In genomic region chr5:33630061-33630460, GRCm38 (mm10) we compare ENCODE assay signal across 8 mouse cellular contexts. TPM values are rescaled to one million over a fixed set of nuclear protein-coding genes. Genes with fewer than 3 reads are reported as not detected.
DNase-seq lines count a peak whose midpoint lies in the region; ATAC-seq and TF ChIP-seq lines count a peak whose summit lies in the region.

No protein-coding gene starts in this region.

- H3K9ac ChIP-seq in ES-E14 (ENCODE audit: insufficient read depth, low read depth, low read length, poor library complexity, severe bottlenecking) = peak overlapping the region; percentile 41; the same call in 1 of the 2 replicates
- peak overlapping the region; percentile 69 for H3K9ac ChIP-seq in embryonic facial prominence, embryonic 14.5 days (ENCODE audit: low read depth, low read length)
- H3K9ac ChIP-seq in heart, embryonic 14.5 days (ENCODE audit: low read length) = peak overlapping the region; percentile 78
- H3K9ac ChIP-seq in limb, embryonic 15.5 days = peak overlapping the region; percentile 33
- peak overlapping the region; percentile 56 for H3K9ac ChIP-seq in midbrain, embryonic 13.5 days (replicated peaks)

- H3K4me2 ChIP-seq in embryonic facial prominence, embryonic 14.5 days (ENCODE audit: low read depth, low read length) = peak overlapping the region; percentile 84
- H3K4me2 ChIP-seq in heart, embryonic 14.5 days (ENCODE audit: low read length) = peak overlapping the region; percentile 90
- H3K4me2 ChIP-seq in limb, embryonic 15.5 days = peak overlapping the region; percentile 71
- peak overlapping the region; percentile 96 for H3K4me2 ChIP-seq in midbrain, embryonic 13.5 days (replicated peaks)

- in situ Hi-C loops in ES-E14 (cut with MboI; ENCODE audit: low sequenced_read_pairs in 2 of 2, unreplicated experiment in 2 of 2) = no loop called here

- no peaks in the 10 kb centered on the region for H3K36me3 ChIP-seq in ES-E14 (ENCODE audit: control insufficient read depth, insufficient read depth, low read length, poor library complexity, severe bottlenecking)
- no peaks in the 10 kb centered on the region for H3K36me3 ChIP-seq in embryonic facial prominence, embryonic 14.5 days (ENCODE audit: control insufficient read depth, insufficient read depth, low read length)
- peaks cover 6% of the 10 kb centered on the region; the same call in 1 of the 2 replicates for H3K36me3 ChIP-seq in heart, embryonic 14.5 days (ENCODE audit: control insufficient read depth, insufficient read depth, low read length)
- peaks cover 4% of the 10 kb centered on the region; the same call in 1 of the 2 replicates for H3K36me3 ChIP-seq in limb, embryonic 15.5 days
- H3K36me3 ChIP-seq in midbrain, embryonic 13.5 days = peaks cover 6% of the 10 kb centered on the region; the same call in 1 of the 2 replicates

- H3K27me3 ChIP-seq in embryonic facial prominence, embryonic 14.5 days (replicated peaks; ENCODE audit: control insufficient read depth, insufficient read depth, low read length) = no peaks in the 10 kb centered on the region
- H3K27me3 ChIP-seq in heart, embryonic 14.5 days (ENCODE audit: control insufficient read depth, insufficient read depth, low read length) = no peaks in the 10 kb centered on the region
- no peaks in the 10 kb centered on the region for H3K27me3 ChIP-seq in limb, embryonic 15.5 days
- no peaks in the 10 kb centered on the region for H3K27me3 ChIP-seq in midbrain, embryonic 13.5 days

- peak overlapping the region; percentile 43 to 79 for H3K4me3 ChIP-seq in ES-E14 (ENCODE audit: insufficient read depth in 1 of 2, low read depth in 1 of 2, low read length in 2 of 2, poor library complexity in 1 of 2, severe bottlenecking in 1 of 2)
- peak overlapping the region; percentile 83 for H3K4me3 ChIP-seq in embryonic facial prominence, embryonic 14.5 days (ENCODE audit: low read depth, low read length)
- H3K4me3 ChIP-seq in heart, embryonic 14.5 days (ENCODE audit: control insufficient read depth in 1 of 2, insufficient read depth in 1 of 2, low read depth in 1 of 2, low read length in 2 of 2) = peak overlapping the region; percentile 53 to 89
- peak overlapping the region; percentile 87 for H3K4me3 ChIP-seq in limb, embryonic 15.5 days
- H3K4me3 ChIP-seq in midbrain, embryonic 13.5 days (replicated peaks) = peak overlapping the region; percentile 85

- 5% methylated on average over 9 of the region's 9 CpGs for WGBS in embryonic facial prominence, embryonic 14.5 days
- WGBS in heart, embryonic 14.5 days = 2% methylated on average over 9 of the region's 9 CpGs
- WGBS in limb, embryonic 15.5 days = 1% methylated on average over 9 of the region's 9 CpGs
- 9% methylated on average over 9 of the region's 9 CpGs for WGBS in midbrain, embryonic 13.5 days

- ATAC-seq in embryonic facial prominence, embryonic 14.5 days (ENCODE audit: low read depth) = peak; percentile 27
- no peak for ATAC-seq in heart, embryonic 14.5 days (ENCODE audit: insufficient number of reproducible peaks, insufficient read depth, low FRiP score, low read depth)
- ATAC-seq in limb, embryonic 15.5 days (ENCODE audit: insufficient number of reproducible peaks, low FRiP score, low TSS enrichment, low read depth) = no peak
- peak; percentile 35 for ATAC-seq in midbrain, embryonic 13.5 days

- peaks cover 2 to 5% of the 10 kb centered on the region in 2 experiments; a peak in 3 of 4 replicates for H3K4me1 ChIP-seq in ES-E14 (ENCODE audit: control insufficient read depth in 2 of 2, insufficient read depth in 2 of 2, low read length in 2 of 2, poor library complexity in 1 of 2)
- H3K4me1 ChIP-seq in embryonic facial prominence, embryonic 14.5 days (ENCODE audit: control insufficient read depth, insufficient read depth, low read length) = peaks cover 16% of the 10 kb centered on the region
- peaks cover 6 to 18% of the 10 kb centered on the region in 2 experiments for H3K4me1 ChIP-seq in heart, embryonic 14.5 days (ENCODE audit: control insufficient read depth in 2 of 2, insufficient read depth in 2 of 2, low read length in 2 of 2)
- H3K4me1 ChIP-seq in limb, embryonic 15.5 days = peaks cover 20% of the 10 kb centered on the region
- H3K4me1 ChIP-seq in midbrain, embryonic 13.5 days (replicated peaks) = peaks cover 23% of the 10 kb centered on the region

- H3K27ac ChIP-seq in ES-E14 (ENCODE audit: insufficient read depth, low read depth, low read length, poor library complexity, severe bottlenecking) = no peak overlapping the region
- H3K27ac ChIP-seq in embryonic facial prominence, embryonic 14.5 days (replicated peaks; ENCODE audit: low read depth, low read length) = peak overlapping the region; percentile 84
- peak overlapping the region; percentile 56 to 78 for H3K27ac ChIP-seq in heart, embryonic 14.5 days (replicated peaks in 1 of 2; ENCODE audit: control insufficient read depth in 1 of 2, insufficient read depth in 1 of 2, low read depth in 2 of 2, low read length in 2 of 2)
- peak overlapping the region; percentile 80 for H3K27ac ChIP-seq in limb, embryonic 15.5 days
- H3K27ac ChIP-seq in midbrain, embryonic 13.5 days = peak overlapping the region; percentile 41; the same call in 1 of the 2 replicates

- DNase-seq in CD4-positive, CD25-positive, alpha-beta regulatory T cell, adult 2 months (ENCODE audit: low read depth, low spot score) = peak; percentile 70
- peak; percentile 20 for DNase-seq in ES-E14 (ENCODE audit: low read depth, low spot score)
- peak; percentile 29 for DNase-seq in embryonic facial prominence, embryonic 14.5 days (ENCODE audit: low spot score)
- DNase-seq in thymus, postnatal 25 days = peak; percentile 59
- no peak for DNase-seq in layer of hippocampus, postnatal 25 days (ENCODE audit: extremely low spot score in 1 of 2, low spot score in 1 of 2)

- H3K9me3 ChIP-seq in ES-E14 (ENCODE audit: control insufficient read depth, insufficient read depth, low read depth, low read length) = no peaks in the 10 kb centered on the region
- no peaks in the 10 kb centered on the region for H3K9me3 ChIP-seq in embryonic facial prominence, embryonic 14.5 days (ENCODE audit: control insufficient read depth, low read length)
- no peaks in the 10 kb centered on the region for H3K9me3 ChIP-seq in heart, embryonic 14.5 days (ENCODE audit: control insufficient read depth, low read length)
- H3K9me3 ChIP-seq in limb, embryonic 15.5 days = no peaks in the 10 kb centered on the region
- no peaks in the 10 kb centered on the region for H3K9me3 ChIP-seq in midbrain, embryonic 13.5 days

TF ChIP-seq in ES-E14, 5 proteins besides CTCF, POLR2A, EP300 and RAD21:
- TF ChIP-seq ZNF384 (IDR thresholded peaks at IDR 0.05; ENCODE audit: low read depth, low read length) (no peak), HCFC1 (IDR thresholded peaks at IDR 0.05; ENCODE audit: borderline replicate concordance, insufficient read depth, low read length) (no peak), ZC3H11A (IDR thresholded peaks at IDR 0.05; ENCODE audit: borderline replicate concordance, low read depth, low read length) (no peak), MAFK (IDR thresholded peaks at IDR 0.05; ENCODE audit: insufficient read depth, low read depth, low read length) (no peak), CHD2 (IDR thresholded peaks at IDR 0.05; ENCODE audit: low read depth, low read length) (no peak)

RNA-seq across cellular contexts. Expression of gene Gm9903, which starts 0.3 kb away (rescaled TPM):
- 0.13 TPM in 1 of 2 replicates, not detected in the other for total RNA-seq in ES-E14 (2012; rRNA removed)
- polyA plus RNA-seq in embryonic facial prominence, embryonic 14.5 days (2014; fragmentation: Nextera tagmentation; extraction: Ambion mirVana) = 0.54 and 0.60 TPM in 2 replicates
- 1.3 TPM in 2 replicates for polyA plus RNA-seq in heart, embryonic 14.5 days (2014; fragmentation: Nextera tagmentation; extraction: Ambion mirVana)
- 0.29 and 0.35 TPM in 2 replicates for polyA plus RNA-seq in limb, embryonic 15.5 days (2015; fragmentation: Nextera tagmentation; extraction: Ambion mirVana)
- polyA plus RNA-seq in midbrain, embryonic 13.5 days (2015; fragmentation: Nextera tagmentation; extraction: Ambion mirVana) = 0.85 TPM in 2 replicates
- 1 to 10 TPM in 1 of 2 experiments, under 1 TPM in 1; 0.59 to 1.4 TPM for total RNA-seq in layer of hippocampus, postnatal 25 days (2021)

RNA-seq across cellular contexts. Expression of gene Fam53a, which starts 0.6 kb away (rescaled TPM):
- 21.4 and 22.4 TPM in 2 replicates for total RNA-seq in ES-E14 (2012; rRNA removed)
- 56.9 and 62.1 TPM in 2 replicates for polyA plus RNA-seq in embryonic facial prominence, embryonic 14.5 days (2014; fragmentation: Nextera tagmentation; extraction: Ambion mirVana)
- 49.0 and 58.3 TPM in 2 replicates for polyA plus RNA-seq in heart, embryonic 14.5 days (2014; fragmentation: Nextera tagmentation; extraction: Ambion mirVana)
- 62.5 and 69.1 TPM in 2 replicates for polyA plus RNA-seq in limb, embryonic 15.5 days (2015; fragmentation: Nextera tagmentation; extraction: Ambion mirVana)
- polyA plus RNA-seq in midbrain, embryonic 13.5 days (2015; fragmentation: Nextera tagmentation; extraction: Ambion mirVana) = 36.0 and 41.3 TPM in 2 replicates
- 10 to 100 TPM; 25.5 to 25.7 TPM for total RNA-seq in layer of hippocampus, postnatal 25 days (2021)

RNA-seq across cellular contexts. Expression of gene Slbp, which starts 22.3 kb away (rescaled TPM):
- total RNA-seq in ES-E14 (2012; rRNA removed) = 98.6 and 123 TPM in 2 replicates
- 188 and 196 TPM in 2 replicates for polyA plus RNA-seq in embryonic facial prominence, embryonic 14.5 days (2014; fragmentation: Nextera tagmentation; extraction: Ambion mirVana)
- 97.7 and 102 TPM in 2 replicates for polyA plus RNA-seq in heart, embryonic 14.5 days (2014; fragmentation: Nextera tagmentation; extraction: Ambion mirVana)
- 204 and 206 TPM in 2 replicates for polyA plus RNA-seq in limb, embryonic 15.5 days (2015; fragmentation: Nextera tagmentation; extraction: Ambion mirVana)
- 143 and 151 TPM in 2 replicates for polyA plus RNA-seq in midbrain, embryonic 13.5 days (2015; fragmentation: Nextera tagmentation; extraction: Ambion mirVana)
- total RNA-seq in layer of hippocampus, postnatal 25 days (2021) = 10 to 100 TPM; 22.4 to 22.5 TPM

RNA-seq across cellular contexts. Expression of gene Tacc3, which starts 27.9 kb away (rescaled TPM):
- total RNA-seq in ES-E14 (2012; rRNA removed) = 120 and 132 TPM in 2 replicates
- 127 and 153 TPM in 2 replicates for polyA plus RNA-seq in embryonic facial prominence, embryonic 14.5 days (2014; fragmentation: Nextera tagmentation; extraction: Ambion mirVana)
- 105 and 117 TPM in 2 replicates for polyA plus RNA-seq in heart, embryonic 14.5 days (2014; fragmentation: Nextera tagmentation; extraction: Ambion mirVana)
- 150 and 151 TPM in 2 replicates for polyA plus RNA-seq in limb, embryonic 15.5 days (2015; fragmentation: Nextera tagmentation; extraction: Ambion mirVana)
- 84.6 and 88.0 TPM in 2 replicates for polyA plus RNA-seq in midbrain, embryonic 13.5 days (2015; fragmentation: Nextera tagmentation; extraction: Ambion mirVana)
- total RNA-seq in layer of hippocampus, postnatal 25 days (2021) = 1 to 10 TPM; 5.2 to 8.3 TPM

RNA-seq across cellular contexts. Expression of gene Tmem129, which starts 28.2 kb away (rescaled TPM):
- 15.0 and 17.8 TPM in 2 replicates for total RNA-seq in ES-E14 (2012; rRNA removed)
- polyA plus RNA-seq in embryonic facial prominence, embryonic 14.5 days (2014; fragmentation: Nextera tagmentation; extraction: Ambion mirVana) = 47.6 and 47.7 TPM in 2 replicates
- 35.4 and 38.3 TPM in 2 replicates for polyA plus RNA-seq in heart, embryonic 14.5 days (2014; fragmentation: Nextera tagmentation; extraction: Ambion mirVana)
- 45.8 and 49.7 TPM in 2 replicates for polyA plus RNA-seq in limb, embryonic 15.5 days (2015; fragmentation: Nextera tagmentation; extraction: Ambion mirVana)
- 31.8 and 33.2 TPM in 2 replicates for polyA plus RNA-seq in midbrain, embryonic 13.5 days (2015; fragmentation: Nextera tagmentation; extraction: Ambion mirVana)
- total RNA-seq in layer of hippocampus, postnatal 25 days (2021) = 10 to 100 TPM; 23.7 to 25.1 TPM

Comparison
In these comparisons a context has a peak if more than half of its experiments do, and no peak if none do; other contexts are left out.
1. DNase-seq: peak in CD4-positive, CD25-positive, alpha-beta regulatory T cell, adult 2 months (single experiment), ES-E14 (single experiment), embryonic facial prominence, embryonic 14.5 days (single experiment) and thymus, postnatal 25 days (single experiment); none in layer of hippocampus, postnatal 25 days (0 of 2).
2. ATAC-seq: peak in embryonic facial prominence, embryonic 14.5 days (single experiment) and midbrain, embryonic 13.5 days (single experiment); none in heart, embryonic 14.5 days (single experiment) and limb, embryonic 15.5 days (single experiment).
3. Peak in every context shown above with its lines, with median percentiles within 50 percentile points of each other: H3K4me3 ChIP-seq, H3K9ac ChIP-seq and H3K4me2 ChIP-seq.